Mouse (Mus musculus): ENCODE results near the gene Heatr6. TPM values are rescaled to one million over a fixed set of nuclear protein-coding genes. Genes with fewer than 3 reads are reported as not detected.

The Heatr6 gene
- 4.9 TPM for polyA plus RNA-seq (2014; fragmentation: Illumina TruSeq; extraction: RNeasy Lipid Tissue Mini Kit (QIAGEN cat#74804))

GRCm38 (mm10) chr11:83753581-83754181 lies at the start of gene Heatr6:
Gene Heatr6, plus strand, starts transcription at chr11:83753696.

GRCm38 (mm10) chr11:83703705-83704104 lies 49.8 kb upstream of the Heatr6 start, which contains the start of gene Wfdc17:
Gene Wfdc17, plus strand, starts transcription at chr11:83703991.

GRCm38 (mm10) chr11:83708715-83709114 lies 44.8 kb upstream of the Heatr6 start, which contains the start of gene Wfdc18:
Gene Wfdc18, plus strand, starts transcription at chr11:83709015.

GRCm38 (mm10) chr11:83746681-83747080 lies 6.8 kb upstream of the Heatr6 start, which contains the start of gene Wfdc21:
Gene Wfdc21, plus strand, starts transcription at chr11:83746940.

Other genes starting within 250 kb of the Heatr6 start
- gene Heatr9, start 231.5 kb upstream of the Heatr6 start, polyA plus RNA-seq (2014; fragmentation: Illumina TruSeq; extraction: RNeasy Lipid Tissue Mini Kit (QIAGEN cat#74804)) = not detected
- 2.0 TPM for gene Ccl5, start 223.2 kb upstream of the Heatr6 start, polyA plus RNA-seq (2014; fragmentation: Illumina TruSeq; extraction: RNeasy Lipid Tissue Mini Kit (QIAGEN cat#74804))
- 11.3 TPM for gene Ccl9, start 175.1 kb upstream of the Heatr6 start, polyA plus RNA-seq (2014; fragmentation: Illumina TruSeq; extraction: RNeasy Lipid Tissue Mini Kit (QIAGEN cat#74804))
- 50.4 TPM for gene Ccl6, start 160.6 kb upstream of the Heatr6 start, polyA plus RNA-seq (2014; fragmentation: Illumina TruSeq; extraction: RNeasy Lipid Tissue Mini Kit (QIAGEN cat#74804))
- gene Rpl9-ps1, start 108.1 kb upstream of the Heatr6 start, polyA plus RNA-seq (2014; fragmentation: Illumina TruSeq; extraction: RNeasy Lipid Tissue Mini Kit (QIAGEN cat#74804)) = not detected
- gene Ccl3, start 104.3 kb upstream of the Heatr6 start, polyA plus RNA-seq (2014; fragmentation: Illumina TruSeq; extraction: RNeasy Lipid Tissue Mini Kit (QIAGEN cat#74804)) = 2.3 TPM
- not detected for gene Ccl4, start 91.1 kb upstream of the Heatr6 start, polyA plus RNA-seq (2014; fragmentation: Illumina TruSeq; extraction: RNeasy Lipid Tissue Mini Kit (QIAGEN cat#74804))
- gene Wfdc17, start 49.7 kb upstream of the Heatr6 start, polyA plus RNA-seq (2014; fragmentation: Illumina TruSeq; extraction: RNeasy Lipid Tissue Mini Kit (QIAGEN cat#74804)) = 30.3 TPM
- gene Wfdc18, start 44.7 kb upstream of the Heatr6 start, polyA plus RNA-seq (2014; fragmentation: Illumina TruSeq; extraction: RNeasy Lipid Tissue Mini Kit (QIAGEN cat#74804)) = 4.9 TPM
- gene Wfdc21, start 6.8 kb upstream of the Heatr6 start, polyA plus RNA-seq (2014; fragmentation: Illumina TruSeq; extraction: RNeasy Lipid Tissue Mini Kit (QIAGEN cat#74804)) = not detected
- gene Hnf1b, start 96.4 kb downstream of the Heatr6 start, polyA plus RNA-seq (2014; fragmentation: Illumina TruSeq; extraction: RNeasy Lipid Tissue Mini Kit (QIAGEN cat#74804)) = 0.86 TPM
- 84.0 TPM for gene Ddx52, start 188.4 kb downstream of the Heatr6 start, polyA plus RNA-seq (2014; fragmentation: Illumina TruSeq; extraction: RNeasy Lipid Tissue Mini Kit (QIAGEN cat#74804))
- gene Synrg, start 210.7 kb downstream of the Heatr6 start, polyA plus RNA-seq (2014; fragmentation: Illumina TruSeq; extraction: RNeasy Lipid Tissue Mini Kit (QIAGEN cat#74804)) = 28.2 TPM

All from ovary, adult 10 weeks (tissue).